Mouse (Mus musculus) lung, postnatal 14 days (tissue): ENCODE results near the gene 6820408C15Rik.
"Not testable (repeated sequence)": the region's sequence is repeated elsewhere in the genome, so short reads cannot be mapped to it uniquely, and the experiment has no call there.

Experiments
- DNase-seq: peaks from one replicate; pipeline ENCODE4 v3.0.0; 2021

Gene 6820408C15Rik

GRCm38 (mm10) chr2:152412526-152413157 lies 2.7 kb upstream of the 6820408C15Rik start:
- DNase-seq = no peak

DNA sequence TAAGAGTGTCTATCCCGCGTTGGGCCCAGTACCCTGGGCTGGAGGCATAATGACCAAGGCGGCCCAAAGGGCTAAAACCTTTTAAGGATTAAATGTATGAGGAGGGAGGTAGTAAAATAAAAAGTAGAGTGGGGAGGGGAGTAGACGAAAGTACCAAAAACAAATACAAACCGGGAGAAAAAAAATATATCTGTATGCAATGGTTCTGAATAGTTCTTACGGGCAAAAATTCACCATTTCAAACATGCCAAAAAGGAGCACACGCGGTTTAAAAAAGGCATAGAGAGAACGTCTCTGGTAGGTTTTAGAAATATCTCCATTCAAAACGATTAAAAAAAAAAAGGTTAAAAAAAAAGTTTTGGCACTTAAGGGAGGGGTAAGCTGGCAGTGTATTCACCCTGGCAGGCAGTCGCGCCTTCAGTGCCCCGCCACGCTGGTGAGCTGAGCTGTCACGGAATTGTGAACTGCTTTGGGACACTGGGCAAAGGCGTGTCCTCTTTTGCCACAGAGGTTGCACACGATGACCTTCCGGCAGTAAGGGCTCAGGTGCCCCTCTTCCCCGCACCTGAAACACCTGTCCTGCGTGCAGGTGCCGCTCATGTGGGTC lies 2.1 kb upstream of the 6820408C15Rik start:
- DNase-seq = no peak

- peak; percentile 23 for DNase-seq
Measured at GRCm38 (mm10) chr2:152413765-152414584, 1.4 kb upstream of the 6820408C15Rik start.

- DNase-seq = peak; percentile 85
Measured at GRCm38 (mm10) chr2:152414591-152415165, 709 bp upstream of the 6820408C15Rik start, which contains the start of gene Zcchc3. Zcchc3 (minus strand) TSS chr2:152415027.

GRCm38 (mm10) chr2:152415786-152416185 lies 399 bp downstream of the 6820408C15Rik start:
- no peak for DNase-seq

DNA sequence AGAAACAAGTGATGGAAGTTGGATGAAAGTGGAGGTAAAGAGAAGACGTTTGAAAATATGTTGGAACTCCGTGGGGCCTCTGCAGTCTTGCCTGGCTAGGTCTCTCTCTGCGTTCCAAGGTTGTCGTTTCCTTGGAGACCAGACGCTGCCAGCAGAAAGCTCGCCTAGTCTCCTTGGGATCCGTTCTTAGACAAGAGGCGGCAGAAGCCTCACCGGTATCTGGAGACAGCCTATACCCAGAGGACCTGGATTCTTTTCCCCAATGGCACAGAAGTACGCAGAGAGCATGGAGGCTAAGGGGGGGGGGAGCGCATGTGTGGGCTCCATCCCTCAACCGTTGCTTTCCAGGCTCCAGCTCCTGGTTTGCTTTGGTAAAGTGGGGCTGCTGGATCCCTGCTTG lies 12.1 kb downstream of the 6820408C15Rik start:
- DNase-seq = no peak

DNA sequence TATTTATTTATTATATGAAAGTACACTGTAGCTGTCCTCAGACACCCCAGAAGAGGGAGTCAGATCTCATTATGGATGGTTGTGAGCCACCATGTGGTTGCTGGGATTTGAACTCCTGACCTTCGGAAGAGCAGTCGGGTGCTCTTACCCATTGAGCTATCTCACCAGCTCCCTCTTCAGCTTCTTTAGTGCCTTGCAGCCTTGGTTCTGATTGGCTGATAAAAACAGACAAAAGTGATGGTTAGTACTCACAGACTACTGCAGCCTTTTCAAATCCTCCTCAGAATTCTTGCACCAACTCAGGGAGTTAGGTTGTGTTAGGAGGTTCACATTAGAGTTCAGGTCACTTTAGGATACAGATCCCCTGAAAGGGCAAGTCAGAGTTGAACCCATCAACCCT lies 13.1 kb downstream of the 6820408C15Rik start:
- DNase-seq = not testable (repeated sequence)

DNA sequence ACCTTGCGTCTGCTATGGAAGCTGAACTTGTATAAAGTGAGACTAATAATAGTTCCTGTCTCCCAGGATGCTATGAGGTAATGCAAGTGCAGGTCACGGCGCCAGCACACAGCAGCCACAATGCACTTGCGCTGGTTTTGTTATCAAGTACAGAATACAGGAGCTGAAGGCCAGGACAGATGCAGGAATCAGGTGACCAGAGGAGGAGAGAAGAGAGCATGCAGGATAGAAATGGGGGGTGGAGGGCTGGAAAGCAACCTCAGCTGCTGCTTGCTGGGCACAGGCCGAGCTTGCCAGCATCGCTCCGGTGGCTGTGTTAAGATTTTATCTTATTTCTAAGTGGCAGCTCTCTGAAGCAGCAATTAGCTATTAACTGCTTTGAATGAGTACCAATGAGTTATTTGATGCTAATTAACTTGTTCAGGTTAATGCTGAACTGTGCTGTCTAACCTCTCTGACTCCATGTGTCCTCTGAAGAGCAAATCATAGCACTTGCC lies 21.1 kb downstream of the 6820408C15Rik start:
- no peak for DNase-seq

DNA sequence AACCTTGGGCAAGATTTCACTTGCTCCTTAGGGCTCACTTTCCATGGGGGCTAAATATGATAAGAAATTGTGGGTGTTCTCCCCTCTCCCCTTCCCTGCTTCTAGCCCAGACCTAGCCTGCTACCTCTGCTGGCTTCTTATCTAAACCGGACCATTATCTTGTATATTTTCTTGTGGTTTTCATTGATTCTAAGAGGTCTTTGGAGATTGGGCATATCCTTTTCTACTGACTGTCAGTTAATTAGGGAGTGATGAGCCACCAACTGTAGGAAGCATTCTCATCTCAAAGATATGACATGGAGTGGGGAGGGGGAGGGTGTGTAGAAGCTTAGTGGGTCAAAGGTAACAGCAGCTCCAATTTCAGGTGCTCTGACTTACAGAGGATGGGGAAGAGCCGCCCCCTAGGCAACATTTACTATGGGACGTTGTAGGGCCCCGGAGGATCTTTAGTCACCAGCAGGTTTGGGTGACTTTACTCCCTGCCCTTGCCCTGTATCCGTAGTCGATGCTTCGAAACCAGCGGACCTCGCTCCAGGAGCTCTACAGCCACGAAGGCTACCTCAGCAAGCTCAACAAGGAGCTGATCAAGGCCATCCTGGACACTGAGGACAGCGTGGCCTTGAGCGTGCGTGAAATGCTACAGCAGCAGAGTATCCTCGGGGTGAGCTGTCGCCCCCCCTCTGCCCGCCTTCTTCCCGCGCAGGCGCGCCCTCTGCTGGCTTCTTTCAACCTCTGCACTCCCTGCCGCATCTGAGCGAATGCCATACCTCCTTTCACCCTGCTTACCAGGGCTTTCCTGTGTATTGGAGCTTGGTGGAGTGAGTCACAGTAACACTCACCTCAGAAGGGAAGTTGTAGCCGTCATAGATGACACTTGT lies 21.8 kb downstream of the 6820408C15Rik start:
- peak; percentile 89 for DNase-seq

- no peak for DNase-seq
Measured at GRCm38 (mm10) chr2:152438963-152439362, 23.6 kb downstream of the 6820408C15Rik start.

GRCm38 (mm10) chr2:152439833-152440232 lies 24.4 kb downstream of the 6820408C15Rik start:
- DNase-seq = no peak

GRCm38 (mm10) chr2:152442322-152442721 lies 26.9 kb downstream of the 6820408C15Rik start:
- DNase-seq = no peak

DNA sequence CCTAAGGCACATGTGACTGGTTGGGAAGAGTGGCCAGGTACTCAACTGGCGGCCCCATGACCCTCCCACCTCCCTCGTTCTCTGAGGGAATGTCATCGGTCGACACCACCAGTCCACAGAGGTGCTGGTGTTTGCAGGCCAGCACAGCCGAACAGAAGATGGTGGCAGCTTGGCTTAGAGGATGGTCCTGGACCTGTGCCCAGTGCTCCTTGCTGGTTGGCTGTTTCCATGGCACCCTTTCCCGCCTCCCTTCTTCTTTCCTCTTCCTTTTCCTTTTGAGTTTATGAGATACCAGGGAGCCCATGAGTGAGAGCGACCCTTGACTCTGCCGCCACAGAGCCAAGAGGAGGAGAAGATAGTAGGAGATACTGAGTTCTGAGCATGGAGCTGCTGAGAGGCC lies 27.9 kb downstream of the 6820408C15Rik start:
- no peak for DNase-seq

DNA sequence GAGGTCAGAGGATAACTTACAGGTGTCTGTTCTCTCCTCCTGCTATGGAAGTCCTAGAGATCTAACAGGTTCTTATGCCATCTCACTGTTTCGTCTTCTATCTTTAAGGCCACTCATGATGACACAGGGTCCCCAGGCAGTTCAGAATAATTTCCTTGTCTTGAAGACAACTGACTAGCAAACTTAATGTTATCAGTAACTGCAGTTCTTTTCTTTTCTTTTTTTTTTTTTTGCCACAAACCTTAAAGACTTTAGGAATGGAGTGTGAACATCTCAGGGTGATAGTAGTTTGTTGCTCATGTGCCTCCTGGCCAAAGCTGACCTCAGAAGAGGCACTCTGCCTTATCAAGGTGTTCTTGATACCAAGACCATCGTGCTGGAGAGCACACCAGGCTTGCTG lies 31.3 kb downstream of the 6820408C15Rik start:
- DNase-seq = no peak

DNA sequence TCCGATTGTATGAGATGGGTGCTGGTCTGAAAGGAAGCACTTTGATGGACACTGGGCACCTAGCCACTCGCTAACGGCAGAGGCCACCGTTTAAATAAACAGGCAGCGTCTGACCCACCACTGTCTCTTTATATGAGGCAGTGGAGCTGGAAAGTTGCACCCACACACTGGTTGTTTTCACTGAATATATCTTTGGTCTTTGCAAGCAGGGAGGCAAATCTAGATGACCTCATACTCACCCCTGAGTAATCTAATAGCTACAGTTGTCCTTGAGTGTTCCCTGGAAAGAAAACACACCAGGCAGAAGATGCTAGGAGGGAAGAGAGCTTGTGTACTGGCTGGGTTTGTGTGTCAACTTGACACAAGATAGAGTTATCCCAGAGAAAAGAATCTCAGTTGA lies 32.1 kb downstream of the 6820408C15Rik start:
- DNase-seq = no peak

DNA sequence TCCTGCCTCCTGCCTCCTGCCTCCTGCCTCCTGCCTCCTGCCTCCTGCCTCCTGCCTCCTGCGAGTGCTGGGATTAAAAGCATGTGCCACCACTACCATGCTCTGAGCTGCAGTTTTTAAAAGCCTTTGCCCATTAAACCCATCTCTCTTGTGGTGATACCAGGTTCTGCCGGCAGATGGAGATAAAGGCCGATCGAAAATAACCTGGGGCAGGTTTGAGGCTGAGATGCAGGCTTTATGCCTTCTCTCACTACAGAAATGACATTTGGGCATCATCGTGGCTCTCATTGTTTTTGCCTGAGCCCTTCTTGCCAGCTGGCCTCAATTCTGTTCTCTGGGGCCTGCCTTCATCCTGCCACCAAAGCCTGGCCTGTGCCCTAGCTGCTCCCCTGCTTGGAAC lies 34.9 kb downstream of the 6820408C15Rik start:
- peak; percentile 57 for DNase-seq

DNA sequence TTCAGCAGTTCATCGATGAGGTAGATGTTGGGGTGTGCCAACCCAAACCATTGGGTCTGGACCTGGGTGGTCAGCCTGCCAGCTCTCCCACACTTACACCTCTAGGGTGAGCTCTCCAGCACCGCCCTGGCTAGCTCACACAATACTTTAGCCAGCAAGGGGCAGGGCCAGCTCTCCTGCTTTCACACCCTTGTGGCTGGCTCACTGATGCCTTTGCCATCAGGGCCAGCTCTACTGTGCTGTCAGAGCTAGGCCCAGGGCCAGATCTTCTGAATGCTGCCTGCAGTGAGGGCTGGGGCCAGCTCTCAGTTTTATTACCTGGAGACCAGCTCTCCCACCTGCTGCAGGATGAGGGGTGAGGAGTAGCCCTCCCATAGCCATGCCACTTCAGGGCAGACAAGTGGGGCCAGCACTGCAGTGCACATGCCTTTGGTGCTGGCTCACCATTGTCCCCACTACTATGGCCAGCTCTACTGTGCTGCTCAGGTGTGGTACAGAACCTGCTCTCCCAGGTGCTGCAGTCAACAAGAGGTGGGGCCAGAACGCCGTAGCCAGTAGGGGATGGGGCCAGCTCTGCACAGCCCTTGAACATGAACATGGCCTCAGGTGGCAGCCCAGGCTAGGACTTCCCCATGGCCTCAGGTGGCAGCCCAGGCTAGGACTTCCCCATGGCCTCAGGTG lies 36.9 kb downstream of the 6820408C15Rik start:
- no peak for DNase-seq

- DNase-seq = no peak
Measured at GRCm38 (mm10) chr2:152459241-152459640, 43.9 kb downstream of the 6820408C15Rik start.

- DNase-seq = no peak
Measured at GRCm38 (mm10) chr2:152464570-152465150, 49.3 kb downstream of the 6820408C15Rik start, which contains the start of gene Defb23. Defb23 (minus strand) TSS chr2:152464620.

DNA sequence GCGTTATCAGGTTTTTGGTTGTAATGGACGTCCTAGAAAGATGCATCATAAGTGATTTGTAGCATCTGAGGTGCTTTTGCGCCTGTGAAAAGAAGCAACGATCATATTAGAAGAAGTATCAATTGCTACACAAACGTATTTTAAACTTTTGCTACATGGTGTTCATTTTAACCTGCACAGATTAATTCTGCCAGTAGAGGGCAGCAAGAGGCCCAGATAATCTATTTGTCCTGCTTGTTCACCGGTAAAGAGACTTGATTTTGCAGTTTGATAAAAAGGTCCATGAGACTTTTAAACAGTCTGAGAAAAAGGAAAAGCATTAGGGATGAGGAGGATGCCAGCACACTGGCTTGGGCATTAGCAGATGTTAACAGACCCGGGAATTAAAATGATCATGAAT lies 55.6 kb downstream of the 6820408C15Rik start:
- DNase-seq = peak; percentile 51

DNA sequence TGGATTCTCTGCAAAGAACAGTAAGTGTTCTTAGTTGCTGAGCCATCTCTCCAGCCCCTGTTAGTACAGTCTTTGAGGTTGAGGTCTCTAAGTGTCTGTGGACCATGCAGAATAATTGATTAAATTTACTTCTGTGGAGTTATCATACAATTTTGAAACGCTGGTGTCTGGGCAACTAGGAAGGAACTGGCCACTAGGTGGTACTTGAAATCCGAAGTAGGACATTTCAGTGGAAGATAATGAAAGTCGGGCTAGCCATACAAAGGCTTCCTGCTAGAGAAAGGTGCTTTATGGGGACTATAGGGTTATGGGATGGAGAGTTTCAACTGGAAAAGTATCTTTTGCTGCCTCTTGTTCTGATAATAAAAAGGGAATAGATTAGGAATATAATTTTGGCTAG lies 57.0 kb downstream of the 6820408C15Rik start:
- no peak for DNase-seq
